Mouse (Mus musculus): ENCODE measurements at regions not wholly inside any gene's neighbourhood (a gene's known extent, or its start where the extent isn't known, plus 50 kb on each side); places are given as distances from the start of the nearest gene placed in this dataset.
"Not testable (repeated sequence)": the region's sequence is repeated elsewhere in the genome, so short reads cannot be mapped to it uniquely, and the experiment has no call there.

- no peak for DNase-seq
Observed at GRCm38 (mm10) chr9:32947221-32947620, 311.2 kb downstream of the Ets1 start.

GRCm38 (mm10) chr9:32949036-32949435, 313.0 kb downstream of the Ets1 start:
- no peak for DNase-seq

GRCm38 (mm10) chr9:32958716-32959115, 322.7 kb downstream of the Ets1 start:
- DNase-seq, result no peak

DNA sequence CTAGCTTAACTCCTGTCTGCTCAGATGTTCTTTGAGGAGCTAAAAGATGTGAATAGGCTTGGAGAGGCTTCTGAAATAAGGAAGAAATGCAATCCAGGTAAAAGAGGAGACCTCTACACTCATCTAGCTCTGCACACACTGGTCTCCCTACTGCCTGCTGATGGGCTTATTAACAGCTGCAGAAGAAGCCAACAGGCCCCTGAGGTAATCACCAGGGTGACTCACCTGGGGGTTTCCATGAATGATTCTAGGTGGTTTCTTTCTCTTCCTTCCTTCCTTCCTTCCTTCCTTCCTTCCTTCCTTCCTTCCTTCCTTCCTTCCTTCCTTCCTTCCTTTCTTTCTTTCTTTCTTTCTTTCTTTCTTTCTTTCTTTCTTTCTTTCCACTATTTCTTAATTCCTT, 323.4 kb downstream of the Ets1 start:
- not testable (repeated sequence) for DNase-seq

DNA sequence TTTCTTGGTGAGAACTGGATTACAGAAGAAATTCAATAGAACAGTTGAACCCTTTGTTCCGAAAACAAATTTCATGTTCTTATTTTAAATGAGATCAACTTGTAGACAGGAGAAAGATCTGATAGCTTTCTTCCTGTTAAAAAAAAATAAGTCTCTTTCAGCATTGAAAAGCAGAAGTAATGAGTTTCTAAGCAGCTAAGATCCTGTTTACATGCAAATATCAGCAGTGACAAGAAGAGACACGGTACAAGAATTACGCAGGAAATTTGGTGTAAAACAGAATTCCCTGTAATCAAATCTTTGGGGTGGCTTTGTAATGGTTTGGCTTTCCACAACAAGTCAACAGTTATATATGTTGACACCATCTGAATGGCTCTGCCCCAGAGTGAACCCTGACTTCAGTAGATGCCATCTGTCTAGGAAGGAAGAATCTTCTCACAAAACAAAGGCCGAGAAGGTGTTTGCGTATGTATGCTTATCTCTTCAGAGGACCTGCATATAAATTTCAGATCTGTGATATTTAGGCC, 326.7 kb downstream of the Ets1 start:
- DNase-seq, result no peak

GRCm38 (mm10) chr9:32968446-32968845, 332.4 kb downstream of the Ets1 start:
- no peak for DNase-seq

GRCm38 (mm10) chr9:32971421-32971820, 335.4 kb downstream of the Ets1 start:
- no peak for DNase-seq

- DNase-seq, result no peak
Observed at GRCm38 (mm10) chr9:32971926-32972325, 335.9 kb downstream of the Ets1 start.

DNA sequence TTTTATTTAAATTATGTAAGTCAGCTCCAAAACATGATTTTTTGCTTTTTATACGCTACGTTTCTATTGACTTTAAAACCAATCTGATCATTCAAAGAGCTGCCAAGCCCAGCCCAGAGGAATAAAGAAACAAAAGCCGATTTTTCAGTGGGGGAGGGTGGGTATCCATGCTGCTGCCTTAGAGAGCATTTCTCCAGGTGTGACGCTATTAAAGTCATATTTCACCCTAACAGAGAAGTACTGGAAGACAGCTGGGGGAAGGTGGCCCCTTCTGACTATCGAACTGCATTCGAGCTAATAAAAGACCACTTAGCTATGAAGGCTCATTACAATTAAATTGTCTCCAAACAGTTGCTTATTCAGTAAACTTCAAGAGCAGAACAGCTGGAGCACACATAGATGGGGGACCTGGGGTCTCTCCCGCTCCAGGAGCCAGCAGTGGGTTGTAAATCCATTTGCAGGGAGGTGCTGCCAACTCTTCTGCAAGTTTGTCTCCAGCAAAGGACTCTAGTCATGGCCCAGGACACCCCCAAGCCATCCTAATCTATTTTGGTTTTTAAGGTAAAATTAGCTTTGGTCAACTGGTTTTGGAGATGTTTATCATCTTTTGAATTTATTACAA, 336.5 kb downstream of the Ets1 start:
- no peak for DNase-seq

- no peak for DNase-seq
Observed at GRCm38 (mm10) chr9:32977732-32978131, 341.7 kb downstream of the Ets1 start.

DNA sequence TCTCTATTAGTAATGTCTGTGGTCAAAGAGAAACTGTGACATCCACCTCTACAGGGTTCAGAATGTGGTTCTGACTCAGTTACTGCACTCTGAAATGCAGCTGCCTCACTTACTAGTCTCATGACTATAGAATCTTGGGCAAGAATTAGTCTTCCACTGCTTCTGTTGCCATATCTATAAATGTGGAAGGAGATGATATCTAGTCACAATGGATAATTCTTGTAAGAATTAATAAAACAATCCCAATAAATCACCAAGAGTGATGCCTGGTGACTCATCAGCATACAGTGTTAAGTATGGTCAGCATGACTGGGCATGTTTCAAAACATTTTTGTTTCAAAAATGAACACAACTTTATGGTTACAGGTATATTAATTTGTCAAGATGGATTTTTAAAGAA, 344.8 kb downstream of the Ets1 start:
- DNase-seq, result no peak

DNA sequence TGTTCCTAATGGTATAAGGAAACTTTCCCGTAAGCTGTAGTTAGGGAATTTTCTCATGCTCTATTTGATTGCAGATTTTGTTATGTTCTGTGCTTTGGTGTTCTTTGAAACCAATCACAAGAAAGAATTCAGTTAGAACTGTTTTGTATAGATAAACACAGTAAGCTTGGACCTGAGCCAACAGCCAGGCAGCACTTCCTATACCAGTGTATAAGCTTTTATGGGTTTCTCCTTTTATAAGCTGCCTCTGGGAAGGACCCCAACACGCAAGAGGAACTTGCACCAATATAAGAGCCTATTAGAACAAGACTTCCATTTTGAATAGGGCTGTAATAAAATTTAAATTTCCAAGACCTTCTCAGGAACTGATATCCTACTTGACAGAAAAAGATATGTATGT, 347.2 kb downstream of the Ets1 start:
- DNase-seq, result no peak

GRCm38 (mm10) chr9:32986836-32987673, 351.0 kb downstream of the Ets1 start:
- DNase-seq, result no peak

- no peak for DNase-seq
Observed at GRCm38 (mm10) chr9:32989006-32989405, 353.0 kb downstream of the Ets1 start.

DNA sequence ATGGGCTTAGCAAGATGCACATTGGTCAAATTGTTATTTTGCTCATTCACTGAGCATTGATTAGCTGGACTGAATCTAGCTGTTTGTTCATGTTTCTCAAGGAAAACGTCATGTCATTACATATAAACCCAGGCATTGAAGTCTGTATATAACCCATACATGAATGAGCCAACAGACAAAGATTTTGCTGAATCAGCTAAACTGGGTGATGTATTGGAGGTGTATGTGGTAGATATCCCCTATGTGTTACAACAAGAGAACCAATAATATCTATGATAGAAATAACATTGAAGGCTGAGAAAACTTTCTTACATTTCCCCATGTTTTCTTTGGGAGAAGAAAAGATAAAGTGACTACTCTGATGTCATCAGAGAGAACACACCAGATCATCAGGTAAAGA, 362.3 kb downstream of the Ets1 start:
- DNase-seq, result no peak

DNA sequence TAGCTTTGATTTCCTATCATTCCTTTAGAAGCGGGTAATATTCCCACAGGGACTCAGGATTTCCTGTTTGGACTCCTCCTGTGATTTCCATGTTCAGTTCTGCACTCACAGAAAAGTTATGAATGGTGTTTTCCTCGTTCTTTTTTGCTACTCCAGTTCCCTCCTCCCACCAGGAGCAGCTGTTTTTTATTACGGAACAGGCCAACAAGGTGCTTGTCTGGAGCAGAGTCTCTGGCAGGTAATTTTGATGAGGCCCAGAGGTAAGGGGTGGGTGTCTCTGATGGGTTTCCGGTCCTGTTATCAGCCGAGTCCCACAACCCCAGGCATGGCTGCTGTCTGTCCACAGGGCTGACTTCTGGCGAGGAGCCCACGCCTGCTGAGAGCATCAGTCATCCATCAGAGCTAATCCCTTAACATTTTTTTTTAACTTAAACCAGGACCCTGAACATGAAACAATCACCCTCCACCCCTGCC, 364.7 kb downstream of the Ets1 start:
- no peak for DNase-seq

- no peak for DNase-seq
Observed at GRCm38 (mm10) chr9:33001165-33001949, 365.3 kb downstream of the Ets1 start.

DNA sequence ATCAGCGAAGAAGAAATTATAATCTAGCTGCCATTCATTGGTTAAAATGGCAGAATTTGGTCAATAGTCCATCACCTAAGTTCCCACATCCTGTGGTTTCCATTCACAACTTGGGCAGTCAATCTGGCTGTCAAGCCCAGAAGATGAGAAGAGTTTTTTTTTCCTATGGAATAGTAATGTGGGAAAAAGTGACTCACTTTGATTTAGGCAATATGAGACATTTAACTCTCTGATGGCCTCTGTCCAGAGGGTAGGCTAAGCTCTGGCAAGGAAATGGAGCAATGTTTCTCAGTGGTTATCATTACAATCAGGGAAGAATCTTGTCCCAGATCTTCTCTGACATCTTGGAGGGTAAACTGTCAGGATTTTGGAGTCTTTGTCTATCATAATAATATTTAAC, 367.9 kb downstream of the Ets1 start:
- no peak for DNase-seq

GRCm38 (mm10) chr9:33004536-33004935, 368.5 kb downstream of the Ets1 start:
- no peak for DNase-seq

DNA sequence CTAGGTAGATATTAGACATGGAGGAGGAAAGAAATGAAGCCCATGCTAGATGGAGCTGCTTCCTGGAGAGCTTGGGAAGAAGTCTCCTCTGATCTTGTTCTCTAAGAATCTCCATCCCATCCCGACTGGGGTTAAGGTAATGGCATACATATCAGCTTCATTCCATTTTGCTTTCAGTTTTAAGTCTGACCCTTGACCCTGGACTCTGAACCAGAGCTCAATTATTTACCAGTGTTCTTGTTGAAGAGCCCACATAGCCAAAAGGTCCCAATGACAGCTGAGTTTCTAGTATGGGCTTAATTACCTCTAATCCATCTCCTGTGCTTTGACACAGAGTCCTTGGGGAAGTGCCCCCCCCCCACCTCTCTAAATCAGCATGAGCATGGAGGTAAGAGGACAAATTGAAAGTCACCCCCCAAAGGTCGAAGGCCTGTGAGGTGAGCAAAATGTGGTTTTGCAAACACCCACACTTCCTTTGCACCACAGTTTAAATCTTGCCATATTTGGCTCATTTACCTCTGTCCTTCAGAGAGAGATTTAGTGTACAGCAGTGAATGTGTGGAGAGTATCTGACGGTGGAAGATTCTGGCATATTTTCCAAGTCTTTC, 371.5 kb downstream of the Ets1 start:
- DNase-seq, result no peak

DNA sequence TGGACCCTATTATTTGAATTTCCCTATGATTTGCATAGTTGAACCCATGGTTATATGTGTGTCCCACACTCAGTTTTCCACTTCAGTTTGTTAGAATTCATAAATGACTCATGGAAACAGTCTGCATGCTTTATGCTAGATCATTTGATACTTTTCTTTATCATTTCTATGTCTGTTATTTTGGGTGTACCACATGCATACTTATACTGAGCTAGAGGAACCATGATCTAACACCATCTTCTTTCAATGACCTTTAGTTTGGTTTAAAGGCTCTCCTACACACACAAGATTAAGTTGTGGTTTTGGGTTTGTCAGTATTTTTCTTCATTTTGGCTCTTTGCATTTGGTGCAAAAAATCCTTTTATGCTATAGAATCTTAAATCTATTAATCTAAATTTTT, 375.2 kb downstream of the Ets1 start:
- no peak for DNase-seq

DNA sequence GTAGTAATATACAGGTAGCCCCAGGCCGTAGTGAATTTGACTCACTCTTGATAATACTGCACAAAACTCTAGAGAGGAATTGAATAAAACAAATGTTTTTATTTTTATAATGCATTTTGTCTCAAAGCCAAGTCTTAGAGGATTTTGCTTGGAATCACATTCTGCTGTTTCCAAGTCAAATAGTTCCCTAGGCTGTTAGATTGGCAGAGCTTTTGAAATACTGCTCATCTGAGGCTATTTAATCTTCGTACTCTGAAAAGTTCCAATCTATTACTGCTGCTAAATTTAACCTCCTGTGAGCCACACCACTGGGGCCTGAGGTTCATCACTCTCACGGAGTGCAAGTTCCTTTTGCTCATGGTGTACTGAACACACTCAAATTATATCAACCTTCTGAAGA, 399.4 kb downstream of the Ets1 start:
- no peak for DNase-seq

GRCm38 (mm10) chr9:33039221-33039790, 403.3 kb downstream of the Ets1 start:
- no peak for DNase-seq
